Mouse (Mus musculus) intestine, embryonic 14.5 days (tissue): ENCODE results near the gene Krtap28-13. TPM values are rescaled to one million over a fixed set of nuclear protein-coding genes. Genes with fewer than 3 reads are reported as not detected.

Source experiments
- ATAC-seq: fragments of 200-750 bp; cut with Nextera tagmentation; replicated peaks from 2 replicates; pipeline ENCODE4 v1.8.0; 2017; ENCODE audit warnings: low read depth, moderate number of reproducible peaks, moderate TSS enrichment, moderate library complexity; ENCODE audit not compliant: low FRiP score, low TSS enrichment
- DNase-seq: peaks from one replicate; pipeline ENCODE4 v3.0.0-alpha.2; 2018; ENCODE audit warnings: low spot score
- H3K27ac ChIP-seq: fragments of 300-500 bp; sonication (generic); 2 replicates; pipeline ENCODE4 v1.5.1; 2014; ENCODE audit warnings: low read depth, mild to moderate bottlenecking, control low read depth
- H3K27me3 ChIP-seq: fragments of 300-500 bp; sonication (generic); replicated peaks from 2 replicates; pipeline ENCODE4 v1.6.1; 2014; ENCODE audit warnings: low read length, control low read depth; ENCODE audit not compliant: control insufficient read depth, insufficient read depth
- H3K36me3 ChIP-seq: fragments of 300-500 bp; sonication (generic); 2 replicates; pipeline ENCODE4 v1.6.1; 2014; ENCODE audit warnings: low read length, control low read depth; ENCODE audit not compliant: control insufficient read depth, insufficient read depth
- H3K4me1 ChIP-seq: fragments of 300-500 bp; sonication (generic); replicated peaks from 2 replicates; pipeline ENCODE4 v1.6.1; 2014; ENCODE audit warnings: low read length, control low read depth, mixed read lengths; ENCODE audit not compliant: control insufficient read depth, insufficient read depth
- H3K4me2 ChIP-seq: fragments of 300-500 bp; sonication (generic); 2 replicates; pipeline ENCODE4 v1.6.1; 2014; ENCODE audit warnings: low read length
- H3K4me3 ChIP-seq: fragments of 300-500 bp; sonication (generic); 2 replicates; pipeline ENCODE4 v1.5.1; 2014; ENCODE audit warnings: low read depth, low read length, control low read depth, mixed read lengths
- H3K9ac ChIP-seq: fragments of 300-500 bp; sonication (generic); 2 replicates; pipeline ENCODE4 v1.6.1; 2014; ENCODE audit warnings: mild to moderate bottlenecking, low read length
- H3K9me3 ChIP-seq: fragments of 300-500 bp; sonication (generic); 2 replicates; pipeline ENCODE4 v1.6.1; 2016; ENCODE audit warnings: low read length, control low read depth; ENCODE audit not compliant: control insufficient read depth
- WGBS: fragments of 180-500 bp; shearing (Covaris S2); extraction: QIAGEN DNeasy Blood & Tissue Kit; methylation state at CpG from one replicate; pipeline ENCODE4 v1.1.7; 2014; 5-methylcytosine and 5-hydroxymethylcytosine counted together
- polyA plus RNA-seq: library from polyadenylated mRNA; unstranded; fragments of >200 nt; fragmentation: Nextera tagmentation; extraction: Ambion mirVana; gene quantifications from 2 replicates; pipeline ENCODE4 v1.2.1, GENCODE M21; 2014

Gene Krtap28-13
- polyA plus RNA-seq, 1 experiment from 2014 or later, result not detected

DNA sequence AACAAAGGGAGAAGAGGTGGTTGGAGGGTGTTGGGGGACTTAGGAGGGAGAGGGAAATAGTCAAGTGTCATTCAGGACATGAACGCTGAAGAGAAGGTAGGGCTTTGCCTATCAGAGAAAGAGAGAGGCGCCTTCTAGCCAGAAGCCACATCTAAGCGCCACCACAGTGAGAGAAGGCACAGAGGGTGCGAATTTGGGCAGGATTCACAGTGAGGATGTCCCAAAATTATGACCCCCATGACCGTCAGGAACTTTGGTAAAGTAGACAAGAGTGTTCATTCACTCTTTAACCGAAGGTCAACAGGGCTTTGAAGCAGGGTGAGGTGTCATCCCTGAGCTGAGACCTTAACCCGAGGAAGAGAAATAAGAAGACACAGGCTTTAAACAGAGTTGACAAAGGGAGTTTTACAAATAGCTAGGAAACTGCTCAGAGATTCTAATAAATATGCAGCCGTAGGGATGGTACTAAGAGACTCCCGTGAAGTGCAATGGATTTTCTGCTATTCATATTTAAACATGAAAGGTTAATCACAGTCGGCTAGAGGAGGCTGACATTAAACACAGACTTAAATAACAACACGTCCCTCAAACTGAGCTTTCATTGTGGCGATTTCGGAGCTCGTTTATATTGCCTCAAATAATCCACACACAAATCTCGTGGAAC, 14.9 kb downstream of the Krtap28-13 start:
- H3K27me3 ChIP-seq, result no peaks in the 10 kb centered on the region
- H3K9me3 ChIP-seq, result no peaks in the 10 kb centered on the region
- ATAC-seq, result 0 out of 2 replicates have a peak, but pooled peaks have one; percentile 11
- H3K4me2 ChIP-seq, result peak overlapping the region; percentile 37
- WGBS, result 37% methylated on average over 15 of the region's 15 CpGs
- H3K4me1 ChIP-seq, result no peaks in the 10 kb centered on the region
- H3K4me3 ChIP-seq, result peak overlapping the region; percentile 12; the same call in 1 of the 2 replicates
- no peak overlapping the region for H3K27ac ChIP-seq
- no peak overlapping the region for H3K9ac ChIP-seq
- H3K36me3 ChIP-seq, result no peaks in the 10 kb centered on the region
- DNase-seq, result peak; percentile 47

DNA sequence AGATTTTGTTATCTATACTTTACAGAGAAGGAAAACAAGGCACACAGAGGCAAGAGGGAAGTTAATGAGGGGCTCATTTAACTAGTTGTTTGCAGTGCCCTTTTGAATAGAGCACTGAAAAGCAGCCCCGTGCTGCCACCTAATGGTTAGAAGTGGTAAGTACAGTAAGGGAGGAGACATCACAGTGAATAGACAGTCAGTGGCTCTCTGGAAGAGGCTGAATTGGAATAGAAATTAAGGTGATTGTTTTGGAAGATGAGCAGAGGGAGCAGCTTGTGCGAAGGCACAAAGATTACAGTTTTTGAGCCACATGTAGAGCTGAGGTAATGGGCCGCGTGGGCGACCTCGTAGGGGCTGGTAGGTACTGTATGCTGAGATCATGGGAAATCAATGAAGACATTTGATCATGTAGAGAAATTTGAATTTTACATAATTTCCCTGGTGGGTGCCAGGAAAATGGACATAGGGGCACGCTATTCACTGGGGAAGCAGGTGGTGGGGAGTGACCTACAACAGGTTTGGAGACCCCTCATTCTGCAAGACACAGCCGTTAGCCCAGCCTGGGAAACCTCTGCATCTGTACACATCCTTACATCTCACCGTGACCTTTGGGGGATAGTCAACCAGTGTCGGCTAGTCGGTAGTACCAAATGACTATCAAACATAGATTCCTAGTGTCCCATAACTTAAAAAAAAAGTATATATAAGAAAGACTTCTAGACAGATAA, 15.6 kb downstream of the Krtap28-13 start:
- Histone ChIP-seq H3K36me3 (no peaks in the 10 kb centered on the region), H3K4me1 (no peaks in the 10 kb centered on the region), H3K9me3 (no peaks in the 10 kb centered on the region), H3K4me2 (peak overlapping the region; percentile 37), H3K9ac (no peak overlapping the region), H3K27ac (no peak overlapping the region), H3K4me3 (peak overlapping the region; percentile 12; the same call in 1 of the 2 replicates), H3K27me3 (no peaks in the 10 kb centered on the region)
- 48% methylated on average over 11 of the region's 11 CpGs for WGBS
- DNase-seq, result peak; percentile 70
- ATAC-seq, result peak; percentile 62; the same call in 1 of the 2 replicates

DNA sequence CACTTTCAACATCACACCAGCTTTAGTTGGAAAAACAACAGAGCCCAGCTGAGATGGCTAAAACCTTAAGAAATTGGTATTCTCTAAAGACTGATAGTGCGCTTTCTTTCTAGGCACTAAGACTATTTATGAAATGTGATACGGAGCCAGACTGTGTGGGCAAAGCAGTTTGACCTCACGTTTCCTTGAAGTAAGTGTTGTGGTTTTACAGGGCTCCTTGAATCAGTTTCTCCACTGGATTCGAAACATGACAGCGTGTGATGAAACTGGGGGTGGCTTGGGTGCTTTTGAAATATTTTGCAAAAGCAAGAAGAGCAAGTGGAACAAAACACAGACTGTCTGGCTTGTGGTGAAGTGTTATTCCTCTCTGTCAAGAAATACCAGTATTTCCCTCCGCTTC, 16.3 kb downstream of the Krtap28-13 start:
- DNase-seq (no peak), ATAC-seq (no peak)
- Histone ChIP-seq H3K27ac (no peak overlapping the region), H3K36me3 (no peaks in the 10 kb centered on the region), H3K27me3 (no peaks in the 10 kb centered on the region), H3K4me2 (no peak overlapping the region), H3K9me3 (no peaks in the 10 kb centered on the region), H3K9ac (no peak overlapping the region), H3K4me3 (no peak overlapping the region), H3K4me1 (no peaks in the 10 kb centered on the region)
- WGBS, result 75% methylated on average over 6 of the region's 6 CpGs

DNA sequence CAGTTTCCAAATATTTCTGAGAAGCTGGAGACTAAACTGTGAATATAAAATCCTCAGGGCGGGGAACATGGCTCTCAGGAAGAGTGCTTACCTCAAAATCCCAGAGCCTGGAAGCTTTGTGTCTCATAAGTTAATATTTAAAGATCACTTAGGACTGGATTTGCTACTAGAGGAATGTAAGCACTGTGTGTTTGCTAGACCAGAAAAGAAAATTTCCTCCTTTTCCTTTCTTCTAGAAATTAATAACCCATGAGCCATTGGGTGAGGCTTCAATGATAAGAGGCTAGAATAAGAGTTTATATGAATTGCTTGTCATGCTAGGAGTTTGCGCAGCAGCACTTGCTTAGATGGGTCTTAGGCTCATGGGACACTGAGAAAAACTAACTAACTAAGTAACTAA, 24.1 kb downstream of the Krtap28-13 start:
- no peak overlapping the region for H3K27ac ChIP-seq
- no peaks in the 10 kb centered on the region for H3K27me3 ChIP-seq
- no peaks in the 10 kb centered on the region for H3K9me3 ChIP-seq
- DNase-seq (peak; percentile 9), ATAC-seq (no peak; the same call in 1 of the 2 replicates)
- 69% methylated on average over 2 of the region's 2 CpGs for WGBS
- no peak overlapping the region for H3K9ac ChIP-seq
- H3K4me3 ChIP-seq, result no peak overlapping the region
- no peaks in the 10 kb centered on the region for H3K36me3 ChIP-seq
- no peaks in the 10 kb centered on the region for H3K4me1 ChIP-seq
- no peak overlapping the region for H3K4me2 ChIP-seq

DNA sequence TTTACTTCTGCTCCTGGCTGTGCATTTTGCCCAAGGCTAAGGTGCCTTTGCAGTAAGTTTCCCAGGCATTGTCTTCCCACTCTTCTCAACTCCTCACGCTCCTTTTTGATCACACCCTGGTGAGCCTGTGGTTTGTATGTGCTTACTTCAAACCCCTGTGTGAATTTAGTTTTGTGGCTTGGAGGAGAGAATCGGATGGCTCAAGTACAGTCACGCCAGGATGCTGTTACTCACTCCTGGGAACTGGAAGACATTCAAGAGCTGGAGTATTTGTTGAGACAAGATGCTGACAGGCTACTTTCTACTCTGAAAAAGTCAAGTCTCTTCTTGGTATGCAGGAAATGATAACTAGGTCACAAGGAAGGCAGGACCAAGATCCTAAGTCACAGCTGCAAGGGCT, 30.5 kb downstream of the Krtap28-13 start:
- Histone ChIP-seq H3K27me3 (no peaks in the 10 kb centered on the region), H3K4me1 (no peaks in the 10 kb centered on the region), H3K4me3 (no peak overlapping the region), H3K4me2 (no peak overlapping the region), H3K9me3 (no peaks in the 10 kb centered on the region), H3K27ac (no peak overlapping the region), H3K36me3 (no peaks in the 10 kb centered on the region), H3K9ac (no peak overlapping the region)
- ATAC-seq (no peak), DNase-seq (no peak)
- 65% methylated on average over 3 of the region's 3 CpGs for WGBS

DNA sequence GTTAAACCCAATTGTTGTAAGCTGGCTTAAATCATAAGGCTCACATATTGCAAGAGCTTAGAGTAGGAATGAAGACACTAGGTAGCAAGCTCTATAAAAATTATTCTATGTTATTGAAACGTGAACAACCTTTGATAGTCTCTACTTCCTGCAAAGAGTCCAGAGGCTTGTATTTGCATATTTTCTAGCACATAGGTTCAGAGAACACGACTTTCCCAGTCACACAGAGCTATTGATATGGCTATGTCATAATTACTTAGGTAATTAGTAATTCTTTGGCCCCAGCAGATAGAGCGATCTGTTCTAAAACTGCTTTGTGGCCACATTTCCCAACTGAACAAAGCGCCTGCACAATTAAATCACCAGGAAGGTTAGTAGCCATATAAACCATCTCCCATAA, 36.2 kb downstream of the Krtap28-13 start:
- DNase-seq (no peak), ATAC-seq (no peak)
- H3K27me3 ChIP-seq, result no peaks in the 10 kb centered on the region
- H3K27ac ChIP-seq, result no peak overlapping the region
- no peaks in the 10 kb centered on the region for H3K4me1 ChIP-seq
- no peak overlapping the region for H3K9ac ChIP-seq
- no peaks in the 10 kb centered on the region for H3K36me3 ChIP-seq
- 80% methylated on average over 4 of the region's 4 CpGs for WGBS
- no peak overlapping the region for H3K4me2 ChIP-seq
- H3K9me3 ChIP-seq, result no peaks in the 10 kb centered on the region
- no peak overlapping the region for H3K4me3 ChIP-seq

DNA sequence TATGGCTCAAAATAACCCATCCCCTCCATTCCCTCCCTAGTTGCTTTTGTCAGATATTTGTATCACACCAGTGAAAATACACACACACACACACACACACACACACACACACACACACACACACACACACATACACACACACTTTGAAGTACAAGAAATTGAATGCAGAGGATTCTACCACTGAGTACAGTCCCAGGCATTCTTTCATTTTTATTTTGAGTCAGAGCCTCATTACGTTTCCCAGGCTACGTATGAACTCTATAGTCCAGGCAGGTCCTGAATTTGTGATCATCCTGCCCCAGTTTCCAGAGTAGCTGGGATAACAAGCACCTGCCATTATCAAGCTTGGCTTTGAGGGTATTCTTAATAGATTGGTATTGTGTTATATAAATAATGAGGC, 38.4 kb downstream of the Krtap28-13 start:
- ATAC-seq (no peak), DNase-seq (no peak)
- WGBS, result 83% methylated on average over 2 of the region's 2 CpGs
- Histone ChIP-seq H3K9ac (no peak overlapping the region), H3K4me1 (no peaks in the 10 kb centered on the region), H3K4me3 (no peak overlapping the region), H3K36me3 (no peaks in the 10 kb centered on the region), H3K27me3 (no peaks in the 10 kb centered on the region), H3K4me2 (no peak overlapping the region), H3K27ac (no peak overlapping the region), H3K9me3 (no peaks in the 10 kb centered on the region)

DNA sequence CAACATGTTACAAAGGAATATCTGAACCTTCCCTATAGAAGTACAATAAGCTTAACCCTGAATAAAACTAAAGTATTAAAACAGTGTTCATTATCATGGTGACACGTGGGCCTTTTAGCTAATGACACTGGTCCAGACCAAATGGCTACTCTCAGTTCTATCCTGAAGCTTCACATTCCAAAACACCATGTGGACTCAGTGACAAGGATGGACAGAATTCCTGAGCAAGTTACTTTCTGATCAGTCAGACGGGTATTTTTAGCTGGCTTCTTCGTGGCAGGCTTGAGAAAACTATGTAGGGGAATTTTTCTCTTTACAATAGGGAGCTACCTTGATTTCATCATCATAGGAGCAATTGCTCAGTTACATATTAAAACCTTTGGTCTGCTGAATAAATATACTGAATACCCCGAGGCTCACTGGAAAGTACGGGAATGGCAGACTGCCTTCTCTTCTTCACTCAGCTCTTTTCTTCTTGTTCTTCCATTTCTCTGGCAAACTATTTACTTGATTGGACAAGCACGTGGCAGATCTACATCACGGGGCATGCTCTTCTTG, 38.9 kb downstream of the Krtap28-13 start:
- DNase-seq (no peak), ATAC-seq (no peak)
- WGBS, result 67% methylated on average over 7 of the region's 7 CpGs
- Histone ChIP-seq H3K4me1 (no peaks in the 10 kb centered on the region), H3K4me3 (no peak overlapping the region), H3K36me3 (no peaks in the 10 kb centered on the region), H3K4me2 (no peak overlapping the region), H3K27me3 (no peaks in the 10 kb centered on the region), H3K9me3 (no peaks in the 10 kb centered on the region), H3K27ac (no peak overlapping the region), H3K9ac (no peak overlapping the region)
